Mouse (Mus musculus): Measurements from ENCODE around the gene Hk3.
A peak's percentile ranks its signal among the peaks of the same experiment; 100 is the strongest.

Gene Hk3

GRCm38 (mm10) chr13:55002090-55002489, 19.1 kb downstream of the Hk3 start:
- no peak for DNase-seq (ENCODE audit: low spot score in 2 of 2)

DNA sequence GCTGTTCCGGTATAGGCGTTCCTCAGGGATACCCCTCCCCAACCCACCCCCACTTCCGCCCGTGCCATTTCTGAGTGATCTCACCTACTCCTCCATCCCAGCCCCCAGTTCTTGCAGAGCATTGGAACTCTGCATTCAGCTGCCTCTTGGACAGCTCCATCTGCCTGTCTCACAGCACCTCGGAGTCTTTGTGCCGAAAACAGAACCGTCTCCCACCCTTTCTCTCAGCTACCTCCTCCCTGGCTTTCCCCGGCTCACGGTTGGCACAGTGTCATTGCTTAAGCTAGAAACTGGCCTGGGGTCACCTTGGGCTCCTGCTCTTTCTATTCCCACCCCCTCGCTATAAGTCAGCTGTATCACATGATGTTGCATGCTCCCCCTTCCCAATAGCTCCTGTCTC, 20.8 kb downstream of the Hk3 start:
- peak; percentile 47 to 63 for DNase-seq (ENCODE audit: low spot score in 2 of 2)

- no peak for DNase-seq (ENCODE audit: low spot score in 2 of 2)
Observed at GRCm38 (mm10) chr13:54997568-54997967, 23.6 kb downstream of the Hk3 start.

- DNase-seq (ENCODE audit: low spot score in 2 of 2), result no peak
Observed at GRCm38 (mm10) chr13:54995161-54995560, 26.0 kb downstream of the Hk3 start.

GRCm38 (mm10) chr13:54994576-54994975, 26.6 kb downstream of the Hk3 start:
- no peak for DNase-seq (ENCODE audit: low spot score in 2 of 2)

DNA sequence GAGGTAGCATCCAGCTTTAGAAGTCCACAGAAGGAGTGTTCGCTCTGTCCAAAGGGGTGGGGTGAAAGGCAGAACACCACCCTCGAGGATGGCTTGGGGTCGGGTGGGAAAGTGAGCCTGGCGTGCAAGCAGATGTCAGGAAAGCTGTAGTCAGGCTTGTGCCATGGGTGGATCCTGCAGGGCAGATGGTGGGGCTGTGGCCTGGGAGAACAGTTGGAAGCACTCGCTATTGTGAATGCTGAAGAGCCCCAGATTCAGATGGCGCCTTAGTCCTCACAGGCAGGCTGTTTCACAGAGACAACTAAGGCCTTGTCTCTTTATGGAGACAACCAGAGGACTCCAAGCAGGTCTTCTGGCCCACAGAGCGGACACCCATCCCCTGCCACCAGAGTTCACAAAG, 29.0 kb downstream of the Hk3 start:
- DNase-seq (ENCODE audit: low spot score in 2 of 2), result no peak

DNA sequence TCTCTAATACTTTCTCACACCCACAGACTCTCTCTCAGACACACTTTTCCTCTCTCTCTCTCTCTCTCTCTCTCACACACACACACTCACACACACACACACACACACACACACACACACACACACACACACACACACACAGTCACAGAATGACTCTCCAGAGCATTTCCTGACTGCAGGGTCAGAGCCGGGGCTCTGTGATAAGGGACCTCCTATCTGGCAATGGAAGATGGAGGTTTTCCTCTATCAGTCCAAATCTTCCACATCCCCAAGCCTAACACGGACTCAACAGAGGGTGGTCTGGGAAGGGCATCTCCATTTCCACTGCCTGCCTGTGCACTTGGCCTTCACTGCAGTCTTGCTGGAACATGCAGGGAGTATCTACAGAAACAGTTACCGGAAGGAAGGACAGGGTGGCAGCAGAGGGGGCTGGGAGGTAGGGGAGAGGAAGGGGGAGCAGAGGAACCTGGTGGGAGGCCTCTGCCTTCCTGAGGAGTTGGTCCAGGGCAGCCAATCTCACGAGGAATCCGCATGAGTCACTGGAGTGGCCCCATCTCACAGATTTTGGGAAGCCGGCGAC, 32.9 kb downstream of the Hk3 start:
- no peak for DNase-seq (ENCODE audit: low spot score in 2 of 2)

GRCm38 (mm10) chr13:54987405-54987804, 33.8 kb downstream of the Hk3 start:
- no peak for DNase-seq (ENCODE audit: low spot score in 2 of 2)

GRCm38 (mm10) chr13:54983614-54984013, 37.6 kb downstream of the Hk3 start:
- no peak for DNase-seq (ENCODE audit: low spot score in 2 of 2)

DNA sequence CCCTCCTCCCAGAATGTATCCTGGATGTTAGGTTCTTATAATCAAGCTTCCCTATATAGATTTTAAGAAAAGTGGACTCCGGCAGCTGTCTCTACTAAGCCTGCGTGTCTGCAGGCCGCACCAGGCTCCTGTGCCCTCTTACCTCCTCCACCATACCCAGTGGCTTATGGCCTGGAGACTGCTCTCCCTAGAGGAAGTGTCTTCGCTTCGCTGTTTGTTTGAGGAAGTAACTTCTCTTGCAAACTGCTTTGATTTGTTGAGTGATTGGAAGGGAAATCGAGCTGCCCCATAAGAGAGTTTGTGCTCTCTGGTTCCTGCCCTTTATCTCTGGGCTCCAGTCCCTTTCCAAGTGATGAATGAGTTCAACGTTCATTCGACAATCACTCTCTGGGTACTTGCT, 38.2 kb downstream of the Hk3 start:
- no peak for DNase-seq (ENCODE audit: low spot score in 2 of 2)

DNA sequence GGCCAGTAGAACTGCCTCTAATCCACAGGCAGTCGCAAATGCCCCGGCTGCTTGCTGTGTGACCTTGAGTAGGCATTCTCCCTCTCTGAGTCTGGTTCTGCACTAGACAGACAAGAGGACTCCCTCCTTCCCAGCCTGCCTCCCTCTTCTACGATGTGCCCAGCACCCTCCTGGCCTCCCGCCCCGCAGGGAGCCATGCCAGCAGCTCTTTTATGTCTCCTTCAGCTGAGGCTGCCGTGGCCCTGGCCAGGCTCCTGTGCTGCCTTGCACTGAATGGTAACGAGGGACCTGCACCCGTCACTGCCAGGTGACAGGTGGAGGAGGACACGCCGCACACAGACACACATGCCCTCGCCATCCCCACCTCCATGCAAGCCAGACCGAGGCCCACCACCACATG, 40.2 kb downstream of the Hk3 start:
- no peak for DNase-seq (ENCODE audit: low spot score in 2 of 2)

DNA sequence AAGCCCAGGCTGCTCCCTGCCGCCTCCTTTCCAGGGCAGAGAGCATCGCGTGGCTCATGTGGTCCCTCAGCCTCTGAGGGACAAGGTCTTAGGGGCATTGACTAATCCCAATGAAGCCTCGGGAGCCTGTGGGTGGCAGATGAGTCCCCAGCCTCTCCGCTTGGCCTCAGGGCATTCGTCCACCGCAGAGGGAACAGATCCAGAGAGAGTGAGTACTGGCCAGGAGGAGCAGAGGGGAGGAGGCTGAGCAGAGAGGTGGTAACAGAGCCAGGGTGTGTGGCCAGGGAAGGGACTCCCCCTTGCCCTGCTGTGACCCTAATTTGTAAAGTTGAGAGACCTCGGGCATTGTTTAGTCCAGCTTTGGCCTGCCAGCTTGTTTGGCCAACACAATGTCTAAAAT, 42.4 kb downstream of the Hk3 start:
- DNase-seq (ENCODE audit: low spot score in 2 of 2), result no peak

- DNase-seq (ENCODE audit: low spot score in 2 of 2), result no peak
Observed at GRCm38 (mm10) chr13:54975546-54975945, 45.6 kb downstream of the Hk3 start.

DNA sequence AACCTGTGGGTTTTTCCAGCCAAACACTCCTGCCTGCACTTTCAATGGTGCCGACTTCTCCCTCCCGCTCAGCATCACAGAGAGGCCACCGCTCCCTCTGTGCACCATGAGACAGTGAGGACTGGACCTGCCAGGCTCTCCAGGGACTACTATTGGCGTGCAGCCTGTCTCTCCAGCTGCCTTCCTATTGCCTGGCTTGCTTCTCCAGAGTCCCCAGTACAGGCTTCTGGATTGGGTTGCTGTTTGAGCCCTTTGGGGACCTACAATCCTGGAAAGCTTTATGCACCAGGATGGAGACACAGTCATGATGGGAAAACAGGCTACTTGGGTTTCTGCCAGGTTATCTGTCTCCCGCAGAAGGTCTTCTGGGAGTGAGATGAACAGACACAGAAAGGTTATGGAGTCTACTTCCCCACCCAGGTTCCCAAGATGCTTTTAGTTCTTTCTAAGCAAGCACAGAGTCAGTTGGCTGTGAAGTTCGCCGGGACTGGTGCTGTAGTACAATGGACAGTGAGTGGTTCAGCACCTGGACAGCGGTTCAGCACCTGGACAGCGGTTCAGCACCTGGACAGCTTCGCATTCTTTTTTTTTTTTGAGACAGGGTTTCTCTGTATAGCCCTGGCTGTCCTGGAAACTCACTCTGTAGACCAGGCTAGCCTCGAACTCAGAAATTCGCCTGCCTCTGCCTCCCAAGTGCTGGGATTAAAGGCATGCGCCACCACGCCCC, 50.5 kb downstream of the Hk3 start:
- no peak for DNase-seq (ENCODE audit: low spot score in 2 of 2)

DNA sequence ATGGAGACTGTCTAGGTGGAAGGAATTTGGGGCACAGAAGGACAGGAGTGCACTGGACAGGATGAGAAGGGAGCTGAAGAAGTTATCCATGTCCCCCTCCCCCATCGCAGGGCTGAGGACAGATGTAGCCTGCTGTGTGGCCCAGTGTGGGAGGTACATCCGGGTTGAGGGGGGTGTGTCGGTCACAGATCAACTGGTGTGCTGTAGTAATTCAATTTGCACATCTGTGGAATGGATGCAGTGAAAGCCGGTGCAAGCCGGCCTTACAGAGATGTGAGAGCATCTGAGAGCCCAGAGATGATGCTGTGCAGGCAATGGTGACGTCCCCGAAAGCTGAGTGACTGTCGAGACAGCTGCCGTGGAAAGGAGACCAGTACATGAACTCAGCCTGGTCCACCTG, 51.7 kb downstream of the Hk3 start:
- no peak for DNase-seq (ENCODE audit: low spot score in 2 of 2)

DNA sequence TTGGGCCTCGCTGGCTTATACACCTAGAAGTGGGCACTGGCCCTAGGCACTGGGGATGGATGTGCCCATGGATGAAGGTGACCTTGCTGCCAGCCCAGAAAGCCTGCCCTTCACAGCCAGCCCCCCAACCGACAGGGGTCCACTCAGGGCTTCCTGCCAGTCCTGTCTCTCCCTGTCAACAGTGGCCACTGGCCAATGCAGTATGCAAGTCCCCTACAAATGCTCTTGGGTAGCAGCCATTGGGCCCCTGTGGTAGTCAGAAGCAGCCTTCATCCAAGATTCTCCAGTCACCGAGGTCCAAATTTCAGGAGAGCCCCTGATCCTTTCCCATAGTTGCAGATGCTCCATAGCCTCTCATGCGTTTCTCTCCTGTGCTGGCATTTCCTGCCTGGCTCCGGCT, 52.5 kb downstream of the Hk3 start:
- no peak for DNase-seq (ENCODE audit: low spot score in 2 of 2)

GRCm38 (mm10) chr13:54967501-54967900, 53.7 kb downstream of the Hk3 start:
- no peak for DNase-seq (ENCODE audit: low spot score in 2 of 2)

- no peak for DNase-seq (ENCODE audit: low spot score in 2 of 2)
Observed at GRCm38 (mm10) chr13:54965256-54965655, 55.9 kb downstream of the Hk3 start.

GRCm38 (mm10) chr13:54960491-54960890, 60.7 kb downstream of the Hk3 start:
- DNase-seq (ENCODE audit: low spot score in 2 of 2), result no peak

DNA sequence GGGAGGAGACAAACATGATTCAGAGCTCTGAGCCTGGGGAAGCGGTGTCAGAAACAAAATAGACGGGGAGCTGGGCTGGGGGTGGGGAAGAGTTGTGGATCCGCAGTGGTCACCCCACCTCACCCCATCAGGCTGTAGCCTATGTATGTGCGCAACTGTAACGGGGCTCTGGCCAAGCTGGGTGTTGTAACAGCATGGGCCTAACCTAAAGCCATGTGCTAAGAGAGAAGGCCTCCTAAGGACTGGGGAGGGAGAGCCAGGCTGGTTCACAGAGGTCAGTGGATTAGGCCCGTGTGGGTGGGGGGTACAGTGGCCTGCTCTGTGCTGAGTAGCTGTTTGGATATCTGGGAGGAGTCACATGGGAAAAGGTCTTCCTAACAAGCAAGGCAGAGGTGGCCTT, 61.3 kb downstream of the Hk3 start:
- DNase-seq (ENCODE audit: low spot score in 2 of 2), result no peak

- DNase-seq (ENCODE audit: low spot score in 2 of 2), result no peak
Observed at GRCm38 (mm10) chr13:54959059-54959701, 62.0 kb downstream of the Hk3 start.

DNA sequence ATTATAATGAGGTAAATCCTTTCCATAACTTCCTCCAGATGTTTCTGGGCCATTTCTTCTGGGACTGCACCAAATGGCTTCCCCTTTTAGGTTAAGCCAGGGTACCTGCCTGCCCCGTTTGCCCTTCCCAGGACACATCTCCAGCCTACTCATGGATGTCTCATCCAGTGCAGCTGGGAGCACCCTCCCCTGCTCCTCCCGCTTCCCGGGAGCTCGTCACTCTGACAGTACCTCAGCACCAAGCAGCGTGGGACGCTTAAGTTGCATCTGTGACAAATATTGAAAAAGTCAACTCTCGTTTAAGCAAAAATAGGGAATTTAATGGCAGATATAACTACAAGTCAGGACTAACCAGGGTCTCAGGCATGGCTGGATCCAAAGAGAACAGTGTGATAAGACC, 63.9 kb downstream of the Hk3 start:
- no peak for DNase-seq (ENCODE audit: low spot score in 2 of 2)

All from frontal cortex, postnatal 14 days (tissue).